Mouse (Mus musculus): ENCODE measurements around the gene Timm13. TPM values are rescaled to one million over a fixed set of nuclear protein-coding genes. Genes with fewer than 3 reads are reported as not detected.

Gene Timm13
- polyA plus RNA-seq, 1 experiment = 76.6 TPM

DNA sequence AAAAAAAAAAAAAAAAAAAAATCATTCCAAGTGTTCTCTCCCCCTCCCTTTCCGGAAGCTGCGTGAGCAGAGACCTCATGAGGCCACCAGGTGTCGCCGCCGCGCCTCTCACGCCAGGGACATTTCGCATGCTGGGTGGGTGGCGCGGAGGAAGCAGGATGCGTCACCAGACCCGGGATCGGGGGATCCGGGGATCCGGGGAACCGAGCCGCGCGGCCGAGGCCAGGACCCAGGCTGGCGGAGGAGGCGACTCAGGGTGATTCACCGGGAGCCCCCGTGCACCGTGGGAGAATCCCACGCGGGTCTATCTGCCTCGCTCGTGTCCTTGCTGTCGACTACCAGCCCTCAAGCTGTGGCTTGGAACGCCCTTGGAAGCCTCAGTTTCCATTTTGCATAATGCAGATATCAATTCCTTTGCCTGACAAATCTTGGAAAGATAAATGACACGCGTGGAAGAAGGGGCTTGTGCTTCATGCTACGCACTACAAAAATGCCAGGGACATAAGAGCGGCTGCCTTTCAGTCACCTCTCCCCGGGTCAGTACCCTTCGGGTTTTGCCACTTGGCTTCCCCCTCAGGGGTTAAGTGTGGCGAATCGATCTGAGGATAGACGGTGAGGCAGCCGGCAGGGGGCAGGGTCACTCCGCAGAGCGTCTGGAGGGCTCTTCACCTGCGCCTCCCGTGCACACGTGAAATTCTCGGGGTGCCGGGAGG lies 28.0 kb upstream of the Timm13 start:
- Histone ChIP-seq H3K27ac (ENCODE audit: insufficient read depth, low read depth, low read length) (peak overlapping the region; percentile 94), H3K4me3 (ENCODE audit: insufficient read depth, low read length) (peak overlapping the region; percentile 79), H3K4me1 (ENCODE audit: control insufficient read depth, insufficient read depth, low read length) (peaks cover under 1% of the 10 kb centered on the region)
- TF ChIP-seq POLR2A (IDR thresholded peaks at IDR 0.05; ENCODE audit: borderline replicate concordance, low read depth, low read length) = no peak
- peak; percentile 59 for TF ChIP-seq CTCF (IDR thresholded peaks at IDR 0.05; ENCODE audit: low read depth, low read length)

DNA sequence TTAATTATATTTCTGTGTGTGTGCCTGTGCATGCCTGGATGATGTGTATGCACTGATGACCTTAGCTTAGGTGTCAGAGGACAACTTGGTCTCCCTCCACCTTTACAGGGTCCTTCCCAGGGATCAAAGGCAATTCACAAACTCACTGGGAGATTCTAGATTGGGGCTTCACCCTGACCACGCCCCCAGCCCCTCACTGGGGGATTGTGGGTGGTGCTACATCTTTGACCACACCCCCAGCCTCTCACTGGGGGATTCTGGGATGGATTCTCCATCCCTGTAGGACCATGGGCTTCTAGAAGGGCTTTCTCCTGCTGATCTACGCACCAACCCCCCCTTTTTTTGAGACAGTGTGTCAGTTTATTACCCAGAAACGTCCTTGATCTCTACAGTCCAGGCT lies 24.7 kb upstream of the Timm13 start:
- Histone ChIP-seq H3K27ac (ENCODE audit: insufficient read depth, low read depth, low read length) (no peak overlapping the region), H3K4me3 (ENCODE audit: insufficient read depth, low read length) (no peak overlapping the region), H3K4me1 (ENCODE audit: control insufficient read depth, insufficient read depth, low read length) (no peaks in the 10 kb centered on the region)
- TF ChIP-seq CTCF (IDR thresholded peaks at IDR 0.05; ENCODE audit: low read depth, low read length) (no peak), POLR2A (IDR thresholded peaks at IDR 0.05; ENCODE audit: borderline replicate concordance, low read depth, low read length) (no peak)

DNA sequence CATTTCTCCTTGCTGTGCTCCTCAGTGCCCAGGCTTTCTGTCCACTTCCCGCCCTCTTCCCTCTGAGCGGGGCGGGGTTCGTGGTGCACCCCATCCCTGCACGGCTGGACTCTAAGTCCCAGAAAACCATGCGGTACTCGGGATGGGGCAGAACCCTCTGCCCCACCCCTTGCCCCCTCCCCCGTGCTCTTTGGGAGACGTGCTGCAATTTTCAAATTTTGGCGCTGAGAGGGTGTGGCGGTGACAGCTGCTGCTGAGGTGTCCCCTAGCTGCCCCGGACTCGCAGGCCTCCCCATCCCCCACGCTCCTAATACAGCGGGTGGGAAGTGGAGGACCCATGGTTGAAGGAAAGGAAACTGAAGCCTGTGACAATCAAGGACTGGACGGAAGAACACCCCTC lies 21.2 kb upstream of the Timm13 start:
- H3K4me3 ChIP-seq (ENCODE audit: insufficient read depth, low read length) = no peak overlapping the region
- peaks cover 3% of the 10 kb centered on the region; the same call in 1 of the 2 replicates for H3K4me1 ChIP-seq (ENCODE audit: control insufficient read depth, insufficient read depth, low read length)
- no peak overlapping the region for H3K27ac ChIP-seq (ENCODE audit: insufficient read depth, low read depth, low read length)
- no peak for TF ChIP-seq POLR2A (IDR thresholded peaks at IDR 0.05; ENCODE audit: borderline replicate concordance, low read depth, low read length)
- no peak for TF ChIP-seq CTCF (IDR thresholded peaks at IDR 0.05; ENCODE audit: low read depth, low read length)

DNA sequence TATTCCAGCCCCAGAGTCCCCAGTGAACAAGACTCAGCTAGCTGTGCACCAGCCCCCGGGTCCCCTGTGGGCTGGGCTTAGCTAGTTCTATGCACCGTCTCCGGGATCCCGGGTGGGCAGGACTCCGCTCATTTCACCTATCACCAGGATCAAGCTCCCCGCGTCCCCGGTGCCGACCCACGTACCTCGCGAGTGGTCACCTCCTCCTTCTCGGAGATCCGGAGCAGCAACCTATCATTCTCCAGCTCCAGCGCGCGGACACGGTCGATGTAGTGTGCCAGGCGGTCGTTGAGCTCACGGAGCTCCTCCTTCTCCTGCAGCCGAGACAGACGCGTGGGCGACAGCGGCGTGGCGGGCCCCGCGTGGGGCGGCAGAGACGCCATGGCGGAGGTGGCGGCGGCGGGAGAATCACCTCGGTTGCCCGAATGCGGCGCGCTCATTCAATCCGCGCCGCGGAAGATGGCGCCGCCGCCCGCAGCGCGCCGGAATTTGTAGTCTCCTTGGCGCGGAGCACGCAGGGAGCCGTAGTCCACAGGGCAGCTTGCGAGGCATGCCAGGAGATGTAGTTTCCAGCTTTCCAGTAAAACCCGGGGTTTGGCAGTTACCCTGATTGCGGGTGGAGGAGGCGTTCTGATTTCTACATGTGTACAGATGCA lies 17.1 kb upstream of the Timm13 start, which contains the start of gene Lmnb2:
Gene Lmnb2, minus strand, starts transcription at position 467 of the 656 bp plus-strand sequence.
- H3K4me1 ChIP-seq (ENCODE audit: control insufficient read depth, insufficient read depth, low read length) = peaks cover 3% of the 10 kb centered on the region; the same call in 1 of the 2 replicates
- no peak for TF ChIP-seq CTCF (IDR thresholded peaks at IDR 0.05; ENCODE audit: low read depth, low read length)
- no peak for TF ChIP-seq POLR2A (IDR thresholded peaks at IDR 0.05; ENCODE audit: borderline replicate concordance, low read depth, low read length)
- H3K27ac ChIP-seq (ENCODE audit: insufficient read depth, low read depth, low read length) = no peak within 1 kb of the TSS
- H3K4me3 ChIP-seq (ENCODE audit: insufficient read depth, low read length) = peak within 1 kb of the TSS; percentile 84

DNA sequence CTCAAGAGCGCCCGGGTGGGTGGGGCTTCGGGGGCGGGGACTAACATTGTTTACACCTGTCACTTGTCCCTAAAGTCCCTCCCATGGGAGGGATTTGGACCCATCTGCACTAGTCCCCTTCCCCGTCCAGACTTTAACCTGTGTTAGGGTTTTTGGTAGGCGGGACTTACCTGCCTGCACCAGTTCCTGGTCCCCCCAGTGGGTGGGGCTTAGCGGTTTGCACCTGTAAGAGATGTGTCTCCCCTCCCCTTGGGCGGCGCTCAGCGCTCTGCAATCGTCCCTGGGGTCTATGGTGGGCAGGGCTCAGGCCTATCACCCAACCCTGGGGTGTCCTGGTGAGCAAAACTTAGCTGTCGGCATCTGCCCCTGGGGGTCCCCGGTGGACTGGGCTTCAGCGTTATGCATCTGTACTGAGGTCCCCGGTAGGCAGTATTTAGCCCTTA lies 16.6 kb upstream of the Timm13 start:
- peak overlapping the region; percentile 84 for H3K4me3 ChIP-seq (ENCODE audit: insufficient read depth, low read length)
- H3K27ac ChIP-seq (ENCODE audit: insufficient read depth, low read depth, low read length) = no peak overlapping the region
- TF ChIP-seq POLR2A (IDR thresholded peaks at IDR 0.05; ENCODE audit: borderline replicate concordance, low read depth, low read length) (no peak), CTCF (IDR thresholded peaks at IDR 0.05; ENCODE audit: low read depth, low read length) (no peak)
- H3K4me1 ChIP-seq (ENCODE audit: control insufficient read depth, insufficient read depth, low read length) = peaks cover 3% of the 10 kb centered on the region; the same call in 1 of the 2 replicates

DNA sequence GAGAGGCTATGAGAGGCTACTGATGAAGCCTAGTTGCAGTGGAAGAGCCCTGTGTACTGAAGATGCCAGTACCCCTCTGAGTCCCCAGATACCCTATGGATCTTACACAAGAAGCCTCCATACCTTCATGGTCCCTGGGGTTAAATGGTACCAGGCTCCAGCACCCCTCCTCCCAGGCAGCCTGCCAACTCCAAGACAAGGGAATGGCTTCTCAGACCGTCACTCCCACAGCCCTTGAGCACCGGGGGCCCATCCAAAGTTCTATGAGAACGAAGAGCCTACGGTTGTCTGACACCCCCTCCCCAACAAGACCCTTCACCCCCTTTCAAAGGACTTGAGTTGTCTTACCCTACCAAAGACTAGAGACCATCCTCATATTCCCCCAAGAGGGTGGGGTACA lies 15.0 kb upstream of the Timm13 start:
- H3K4me3 ChIP-seq (ENCODE audit: insufficient read depth, low read length) = no peak overlapping the region
- no peak for TF ChIP-seq CTCF (IDR thresholded peaks at IDR 0.05; ENCODE audit: low read depth, low read length)
- TF ChIP-seq POLR2A (IDR thresholded peaks at IDR 0.05; ENCODE audit: borderline replicate concordance, low read depth, low read length) = no peak
- H3K27ac ChIP-seq (ENCODE audit: insufficient read depth, low read depth, low read length) = no peak overlapping the region
- peaks cover 3% of the 10 kb centered on the region; the same call in 1 of the 2 replicates for H3K4me1 ChIP-seq (ENCODE audit: control insufficient read depth, insufficient read depth, low read length)

DNA sequence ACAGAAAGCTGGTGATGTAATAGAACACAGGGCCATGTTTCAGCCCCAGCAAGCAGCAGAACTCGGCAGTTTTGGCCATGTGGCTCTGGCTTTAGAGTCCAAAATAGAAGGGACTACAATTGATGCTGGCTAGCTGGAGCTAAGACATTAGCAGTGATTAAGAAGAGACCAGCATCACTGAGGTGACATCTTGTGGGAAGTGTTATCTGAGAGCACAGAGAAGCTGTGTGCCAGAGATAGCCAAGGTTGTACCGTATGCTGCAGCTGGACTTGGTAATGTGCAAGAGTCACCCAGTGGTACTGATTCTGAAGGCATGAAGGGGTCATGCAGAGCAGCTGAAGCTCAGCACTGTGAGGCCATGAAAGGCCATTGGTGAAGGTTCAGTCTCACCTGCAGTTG lies 14.5 kb upstream of the Timm13 start:
- TF ChIP-seq POLR2A (IDR thresholded peaks at IDR 0.05; ENCODE audit: borderline replicate concordance, low read depth, low read length) (no peak), CTCF (IDR thresholded peaks at IDR 0.05; ENCODE audit: low read depth, low read length) (no peak)
- peaks cover 3% of the 10 kb centered on the region; the same call in 1 of the 2 replicates for H3K4me1 ChIP-seq (ENCODE audit: control insufficient read depth, insufficient read depth, low read length)
- H3K4me3 ChIP-seq (ENCODE audit: insufficient read depth, low read length) = no peak overlapping the region
- no peak overlapping the region for H3K27ac ChIP-seq (ENCODE audit: insufficient read depth, low read depth, low read length)

DNA sequence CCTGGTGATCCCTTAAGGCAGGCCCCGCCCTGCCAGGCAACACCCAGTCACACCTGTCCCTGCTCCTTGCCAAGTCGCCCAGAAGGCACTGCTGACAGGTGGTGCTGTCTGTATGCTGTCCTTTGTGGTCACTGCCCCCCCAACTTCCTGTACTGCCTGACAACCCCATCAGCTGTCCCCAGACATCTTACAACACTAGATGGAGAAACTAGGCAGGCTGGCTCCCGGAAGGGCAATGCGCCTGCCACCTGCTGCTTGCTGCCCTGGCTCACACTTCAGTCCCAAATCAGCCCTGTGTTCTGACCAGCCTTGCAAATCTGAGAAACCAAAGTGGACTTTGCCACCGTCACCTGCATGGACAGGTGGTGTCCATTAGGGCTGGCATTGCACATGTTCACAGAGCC lies 13.5 kb upstream of the Timm13 start:
- Histone ChIP-seq H3K4me1 (ENCODE audit: control insufficient read depth, insufficient read depth, low read length) (peaks cover 3% of the 10 kb centered on the region; the same call in 1 of the 2 replicates), H3K27ac (ENCODE audit: insufficient read depth, low read depth, low read length) (no peak overlapping the region), H3K4me3 (ENCODE audit: insufficient read depth, low read length) (no peak overlapping the region)
- no peak for TF ChIP-seq CTCF (IDR thresholded peaks at IDR 0.05; ENCODE audit: low read depth, low read length)
- no peak for TF ChIP-seq POLR2A (IDR thresholded peaks at IDR 0.05; ENCODE audit: borderline replicate concordance, low read depth, low read length)

DNA sequence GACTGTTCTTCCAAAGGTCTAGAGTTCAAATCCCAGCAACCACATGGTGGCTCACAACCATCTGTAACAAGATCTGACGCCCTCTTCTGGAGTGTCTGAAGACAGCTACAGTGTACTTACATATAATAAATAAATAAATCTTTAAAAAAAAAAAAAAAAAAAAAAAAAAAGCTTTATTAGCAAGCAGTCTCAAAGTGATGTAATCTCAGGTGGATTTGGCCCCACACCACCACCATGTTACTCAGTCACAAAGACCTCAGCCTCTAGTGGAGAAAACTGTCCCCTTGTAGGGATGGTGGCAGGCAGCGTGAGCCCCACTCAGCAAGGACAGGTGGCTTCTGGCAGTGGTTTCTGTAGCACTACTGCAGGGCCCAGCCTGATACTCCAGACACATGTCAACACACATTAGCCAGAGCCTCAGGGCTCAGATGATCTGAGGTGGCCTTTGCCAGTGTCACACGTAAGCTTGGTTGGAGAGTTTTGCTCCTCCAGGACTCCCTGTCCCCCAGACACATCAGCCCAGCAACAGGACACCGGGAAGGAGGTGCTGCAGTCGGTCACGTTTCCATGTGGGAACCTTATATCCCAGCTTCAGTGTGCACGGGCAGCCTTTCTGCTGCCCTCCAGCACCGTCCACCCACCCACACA lies 12.7 kb upstream of the Timm13 start:
- Histone ChIP-seq H3K27ac (ENCODE audit: insufficient read depth, low read depth, low read length) (no peak overlapping the region), H3K4me1 (ENCODE audit: control insufficient read depth, insufficient read depth, low read length) (peaks cover 1% of the 10 kb centered on the region; the same call in 1 of the 2 replicates), H3K4me3 (ENCODE audit: insufficient read depth, low read length) (no peak overlapping the region)
- TF ChIP-seq POLR2A (IDR thresholded peaks at IDR 0.05; ENCODE audit: borderline replicate concordance, low read depth, low read length) (no peak), CTCF (IDR thresholded peaks at IDR 0.05; ENCODE audit: low read depth, low read length) (no peak)
